Mouse (Mus musculus): ENCODE measurements around the gene Cdca4.

Cdca4 gene

DNA sequence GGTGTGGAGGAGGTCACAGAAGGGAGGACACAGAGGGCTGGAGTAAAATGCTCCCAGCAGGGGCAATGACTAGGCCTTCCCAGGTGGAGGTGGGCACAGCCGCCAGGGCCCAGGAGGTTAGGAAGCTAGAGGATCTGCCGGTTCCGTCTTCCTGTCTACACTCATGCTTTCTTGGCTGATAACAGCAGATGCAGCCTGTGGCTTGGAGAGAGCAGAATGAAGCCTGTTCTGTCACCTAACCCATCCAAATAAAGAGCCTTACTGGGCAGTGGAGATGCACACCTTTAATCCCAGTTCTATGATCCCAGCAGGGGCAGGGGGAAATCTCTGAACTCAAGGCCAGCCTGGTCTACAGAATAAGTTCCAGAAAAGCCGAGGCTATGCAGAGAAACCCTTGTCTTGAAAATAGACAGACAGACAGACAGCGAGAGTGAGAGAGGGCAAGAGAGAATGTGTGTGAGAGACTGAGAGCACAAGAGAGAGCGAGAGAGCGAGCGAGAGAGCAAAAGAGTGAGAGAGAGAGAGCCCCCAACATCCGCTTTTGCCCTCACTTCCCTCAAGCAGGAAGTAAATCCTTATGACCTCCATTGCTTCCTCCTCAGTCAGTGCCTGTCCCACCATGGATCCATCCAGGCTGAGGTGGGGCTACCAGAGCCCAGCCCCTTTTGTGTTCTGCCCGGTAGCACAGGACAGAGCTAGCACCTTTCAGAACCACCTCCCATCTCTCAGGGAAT lies 29.8 kb downstream of the Cdca4 start:
- DNase-seq (ENCODE audit: low spot score in 2 of 2): no peak

DNA sequence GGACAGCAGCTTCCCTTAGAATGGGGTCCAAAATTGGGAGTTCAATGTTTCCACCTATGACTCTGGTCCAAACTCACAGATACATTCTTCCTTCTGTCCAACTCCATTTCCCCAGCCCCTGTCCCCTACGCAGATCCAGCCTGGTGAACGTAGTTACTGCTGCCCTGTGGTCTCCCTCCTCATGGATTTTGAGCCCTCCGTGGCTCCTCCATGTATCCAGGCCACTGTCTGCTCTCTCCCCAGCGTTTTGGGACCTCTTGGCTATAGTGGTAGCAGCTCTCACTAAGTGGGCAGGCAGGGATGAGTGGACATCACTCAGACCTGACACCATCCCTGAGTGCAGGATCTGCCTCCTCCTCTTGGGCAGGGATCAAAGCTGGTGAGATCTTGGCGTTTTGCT lies 30.5 kb downstream of the Cdca4 start:
- DNase-seq (ENCODE audit: low spot score in 2 of 2): no peak

DNA sequence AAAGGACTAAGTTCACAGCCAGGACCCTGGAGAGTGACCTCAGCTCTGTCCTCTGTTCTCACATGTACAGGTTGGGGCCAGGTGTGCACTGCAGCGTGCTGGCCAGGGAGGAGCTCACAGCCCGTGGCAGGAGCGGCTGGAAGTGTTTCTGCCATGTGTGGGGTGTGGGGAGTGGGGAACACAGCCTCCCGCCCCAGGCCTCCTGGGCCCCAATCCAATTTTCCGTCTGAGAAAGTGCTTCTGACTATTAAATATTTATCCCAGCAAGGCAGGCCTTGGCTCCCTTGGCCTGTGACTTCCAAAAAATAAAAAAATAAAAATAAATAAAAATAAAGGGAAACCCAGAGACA lies 30.9 kb downstream of the Cdca4 start:
- DNase-seq (ENCODE audit: low spot score in 2 of 2): no peak

DNA sequence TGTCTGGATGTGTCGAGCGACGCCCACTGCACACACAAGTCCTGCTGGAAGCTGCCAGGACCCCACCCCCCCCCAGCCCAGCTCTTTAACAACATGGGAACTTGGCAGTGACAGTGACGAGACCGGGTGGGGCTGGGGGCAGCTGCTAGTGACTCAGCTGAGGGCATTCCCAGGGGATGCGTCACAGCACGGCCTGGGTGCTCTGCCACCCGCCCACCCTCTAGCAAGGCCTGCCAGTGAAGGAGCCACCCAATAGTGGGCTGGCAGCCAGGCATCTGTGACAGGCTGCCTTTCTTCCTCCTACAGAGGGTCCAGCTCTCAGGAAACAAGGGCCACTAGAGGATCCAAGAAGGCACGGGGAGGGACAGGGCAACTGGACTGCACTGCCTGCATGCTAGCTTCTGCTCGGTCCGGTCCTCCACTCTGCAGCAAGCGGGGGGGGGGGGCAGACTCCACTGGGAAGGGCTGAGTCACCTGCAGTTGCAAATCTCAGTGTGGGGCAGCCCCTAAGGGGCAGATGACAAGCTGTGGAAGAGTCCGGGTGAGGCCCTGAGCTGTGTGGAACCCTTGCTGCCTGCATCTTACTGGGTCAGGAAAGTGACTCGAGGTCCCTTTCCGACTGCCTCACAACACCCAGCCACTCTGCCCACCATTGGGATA lies 31.4 kb downstream of the Cdca4 start:
- no peak for DNase-seq (ENCODE audit: low spot score in 2 of 2)

DNA sequence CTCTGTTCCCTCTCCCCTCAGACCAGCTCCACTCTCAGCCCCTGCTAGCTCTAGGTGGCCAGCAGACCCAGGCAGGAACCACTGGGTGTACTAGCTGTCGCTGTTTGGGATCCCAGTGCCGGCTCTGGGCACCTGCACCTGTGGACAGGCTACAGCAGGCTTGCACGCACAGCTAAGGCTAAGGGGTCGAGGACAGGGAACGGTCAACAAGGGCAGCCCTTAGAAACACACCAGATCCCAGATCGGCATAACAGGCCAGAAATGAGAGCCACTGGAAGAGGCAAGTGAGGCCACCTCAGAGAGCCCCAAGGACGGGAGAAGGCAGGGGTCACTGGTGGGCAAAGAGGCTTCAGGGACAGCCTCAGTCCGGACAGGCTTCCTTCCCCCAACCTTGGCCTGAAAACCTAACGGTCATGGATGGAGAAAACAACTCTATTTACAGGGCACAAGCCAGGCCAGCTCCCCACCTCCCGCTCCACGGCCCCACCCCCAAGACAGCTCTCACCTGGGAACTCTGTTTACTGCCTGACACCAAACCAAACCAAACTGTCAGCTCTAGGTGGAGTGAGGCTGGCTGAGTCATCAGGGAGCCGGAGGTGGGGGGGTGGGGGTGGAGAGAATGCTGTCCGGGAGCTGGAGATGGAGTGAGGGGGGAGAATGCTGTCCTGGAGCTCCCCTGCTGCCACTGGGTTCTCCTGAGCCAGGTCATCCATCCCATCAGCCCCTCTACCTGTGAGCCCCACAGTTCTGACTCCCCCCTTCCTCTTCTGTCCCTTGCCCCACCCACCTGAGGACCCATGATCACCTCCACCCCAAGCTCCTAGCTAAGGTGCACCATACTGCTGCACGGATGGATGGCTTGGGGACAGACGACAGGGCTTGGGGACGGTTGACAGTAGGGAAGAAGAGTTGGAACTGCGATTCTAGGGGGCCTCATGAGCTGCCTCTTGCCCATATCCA lies 32.4 kb downstream of the Cdca4 start:
- no peak for DNase-seq (ENCODE audit: low spot score in 2 of 2)

DNA sequence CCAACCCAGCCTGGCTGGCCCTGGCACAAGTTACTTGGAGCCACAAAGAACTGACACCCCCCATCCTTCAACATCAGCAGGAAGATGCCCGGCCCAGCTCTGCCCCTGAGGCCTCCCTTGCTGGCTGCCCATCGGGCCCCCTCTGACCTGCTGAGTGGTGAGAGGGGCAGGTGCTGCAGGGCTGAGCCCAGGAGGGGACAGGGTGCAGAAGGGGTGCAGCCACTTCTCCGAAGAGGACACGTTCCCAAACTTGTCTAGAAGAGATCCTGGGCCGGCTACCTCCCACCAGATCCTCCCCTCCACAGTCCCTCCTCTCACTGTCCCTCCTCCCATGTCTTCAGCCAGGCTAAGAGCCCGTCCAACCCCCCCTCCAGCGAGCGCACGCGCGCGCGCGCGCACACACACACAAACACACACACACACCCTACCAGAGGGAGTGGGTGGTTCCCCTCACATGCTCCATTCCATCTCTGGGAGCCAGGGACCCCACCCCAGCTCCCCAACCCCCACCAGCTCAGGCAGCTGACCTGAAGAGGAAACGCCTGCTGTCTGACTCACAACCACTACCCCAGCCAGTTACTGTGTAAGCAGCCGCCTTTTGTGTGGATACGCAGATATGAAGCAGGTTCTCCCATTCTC lies 33.6 kb downstream of the Cdca4 start:
- DNase-seq (ENCODE audit: low spot score in 2 of 2): no peak

DNA sequence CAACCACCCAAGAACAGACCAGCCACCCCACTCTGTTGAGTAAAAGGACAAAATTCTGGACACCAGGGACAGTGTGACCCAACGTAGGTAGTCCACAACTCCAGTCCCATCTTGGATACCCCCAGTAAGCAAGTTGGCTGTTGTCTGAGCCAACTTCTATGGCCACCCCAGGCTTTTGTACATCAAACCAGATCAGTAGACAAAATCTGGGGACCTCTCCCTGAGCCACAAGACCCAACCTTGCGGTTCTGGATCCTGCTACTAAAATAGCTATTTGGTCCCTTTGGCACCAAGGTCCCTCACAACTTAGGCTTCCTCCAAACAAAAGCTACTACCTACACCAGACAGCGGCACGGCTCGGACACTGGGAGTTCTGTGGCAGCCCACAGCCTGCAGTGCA lies 34.2 kb downstream of the Cdca4 start:
- DNase-seq (ENCODE audit: low spot score in 2 of 2): no peak

DNA sequence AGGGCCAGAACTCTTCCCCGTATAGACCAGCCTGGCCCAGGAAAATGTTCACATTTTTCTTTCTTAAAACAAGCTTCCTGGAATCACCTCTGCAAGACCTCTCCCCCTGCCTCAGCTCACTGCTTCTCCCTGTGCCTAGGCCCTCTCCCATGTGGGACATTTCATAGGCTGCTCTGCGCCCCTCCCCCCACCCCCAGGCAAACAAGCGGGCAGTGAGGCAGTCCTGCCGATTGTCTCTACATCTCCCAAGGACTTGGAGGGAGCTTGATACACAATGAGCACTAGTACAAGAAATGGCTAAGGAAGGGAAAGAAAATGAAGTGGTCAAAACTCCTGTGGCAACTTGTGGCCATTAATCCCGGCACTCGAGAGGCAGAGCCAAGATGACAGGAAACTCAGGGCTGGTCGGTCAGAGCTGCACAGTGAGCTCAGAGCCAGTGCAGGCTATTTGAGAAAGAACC lies 34.8 kb downstream of the Cdca4 start:
- DNase-seq (ENCODE audit: low spot score in 2 of 2): no peak

DNA sequence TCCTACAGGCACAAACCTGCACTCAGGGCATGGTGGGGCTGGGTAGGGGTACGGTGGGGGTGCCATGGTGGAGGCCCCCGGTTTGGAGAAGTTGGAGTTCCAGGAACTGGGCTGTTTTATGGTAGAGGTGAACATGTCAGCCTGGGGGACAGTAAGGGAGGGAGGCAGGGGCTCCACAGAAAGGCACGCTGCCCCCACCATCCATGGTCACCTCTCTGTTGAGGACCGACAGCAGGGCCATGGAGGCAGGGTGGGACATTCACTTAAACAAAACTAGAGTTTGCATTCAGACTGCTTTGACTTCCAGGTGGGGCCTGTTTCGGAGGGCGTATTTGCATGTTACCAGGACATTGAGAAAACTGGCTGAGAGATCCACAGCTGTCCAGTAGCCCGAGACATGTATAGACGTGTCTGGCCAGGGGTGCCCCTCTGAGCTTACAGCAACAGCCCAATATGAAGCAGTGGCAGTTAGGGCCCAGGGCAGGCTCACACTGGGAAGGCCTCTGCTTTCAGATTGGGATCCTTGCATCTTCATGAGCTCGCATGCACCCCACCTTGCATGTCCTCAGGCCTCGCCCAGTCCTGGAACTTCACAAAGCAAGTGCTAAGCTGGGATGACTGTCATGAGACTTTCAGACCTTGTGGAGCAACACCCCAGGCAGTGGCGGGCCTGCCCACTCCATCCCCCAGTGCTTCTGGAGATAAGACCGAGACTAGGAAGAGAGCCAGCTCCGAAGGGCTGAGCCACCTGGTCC lies 35.4 kb downstream of the Cdca4 start:
- no peak for DNase-seq (ENCODE audit: low spot score in 2 of 2)

DNA sequence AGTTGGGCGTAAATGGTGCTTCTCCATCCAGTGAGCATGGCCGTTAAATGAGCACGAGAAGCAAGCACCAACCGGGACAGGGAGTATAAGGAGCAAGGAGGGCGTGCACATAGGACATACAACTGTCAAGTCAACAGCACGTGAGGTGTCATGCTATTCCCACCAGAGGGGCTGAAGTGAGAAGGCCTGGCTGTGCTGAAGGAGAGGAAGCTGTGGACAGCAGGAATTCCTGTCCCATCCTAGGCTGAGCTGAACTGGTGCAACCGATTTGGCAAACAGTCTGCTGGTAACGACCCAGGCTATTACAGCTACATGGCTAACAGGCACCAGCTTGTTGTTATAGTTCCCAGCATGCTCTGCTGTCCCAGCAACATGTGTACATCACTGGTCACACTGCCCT lies 38.2 kb downstream of the Cdca4 start:
- no peak for DNase-seq (ENCODE audit: low spot score in 2 of 2)

DNA sequence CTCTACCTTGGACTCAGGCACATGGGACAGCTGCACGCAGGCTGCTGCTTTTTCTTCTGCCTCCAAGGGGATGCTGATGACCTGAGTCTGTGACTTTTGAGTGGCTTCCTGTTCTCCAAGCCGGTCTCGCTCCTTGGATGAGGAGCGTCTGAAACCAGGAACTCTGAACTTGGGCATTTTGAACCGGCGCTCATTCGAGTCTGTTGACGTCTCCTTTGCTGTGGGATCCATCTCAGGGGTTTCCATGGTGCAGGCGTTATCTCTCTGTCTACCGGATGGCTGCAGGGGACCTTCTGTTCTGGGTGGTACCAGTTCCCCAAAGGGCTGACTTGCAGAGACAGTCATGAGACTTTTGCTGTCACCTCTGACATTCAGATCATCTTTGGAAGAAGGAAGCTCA lies 54.7 kb downstream of the Cdca4 start:
- no peak for DNase-seq (ENCODE audit: low spot score in 2 of 2)

DNA sequence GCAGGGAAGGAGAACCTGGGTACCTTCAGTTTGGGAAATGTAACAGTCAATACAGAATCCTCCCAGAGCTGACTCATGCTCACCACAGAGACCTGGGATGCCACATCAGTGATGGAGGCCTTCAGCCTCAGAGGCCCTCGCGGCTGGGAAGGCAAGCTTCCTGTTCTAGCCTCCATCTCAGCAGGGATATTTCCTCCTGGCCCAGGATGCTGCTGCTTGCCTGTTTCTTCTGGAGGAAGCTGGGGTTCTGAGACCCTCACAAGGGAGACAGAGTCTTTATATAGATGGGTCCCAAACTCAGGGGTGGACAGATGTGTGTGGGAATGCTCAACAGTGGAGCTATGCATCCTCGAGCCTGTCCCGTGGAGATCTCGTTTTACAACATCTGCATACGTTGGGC lies 55.2 kb downstream of the Cdca4 start:
- DNase-seq (ENCODE audit: low spot score in 2 of 2): no peak

DNA sequence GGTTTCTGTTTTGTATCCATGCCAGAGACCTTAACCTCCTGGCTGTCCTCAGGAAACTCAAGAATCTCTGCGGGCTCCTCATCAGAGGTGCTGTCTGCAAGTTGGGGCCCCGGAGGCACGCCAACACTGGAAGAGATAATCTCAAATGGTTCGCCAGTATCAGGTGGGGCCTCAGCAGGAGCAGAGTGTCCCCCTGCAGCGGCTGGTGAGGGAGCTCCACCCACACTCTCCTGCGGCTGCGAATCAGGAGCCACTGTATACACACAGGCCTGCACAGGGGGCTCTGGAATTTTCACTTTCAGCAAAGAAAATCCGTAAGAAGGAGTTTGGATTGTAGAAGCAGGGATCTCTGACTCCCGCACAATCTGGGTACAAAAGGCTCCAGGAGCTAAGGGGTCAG lies 55.9 kb downstream of the Cdca4 start:
- DNase-seq (ENCODE audit: low spot score in 2 of 2): no peak

DNA sequence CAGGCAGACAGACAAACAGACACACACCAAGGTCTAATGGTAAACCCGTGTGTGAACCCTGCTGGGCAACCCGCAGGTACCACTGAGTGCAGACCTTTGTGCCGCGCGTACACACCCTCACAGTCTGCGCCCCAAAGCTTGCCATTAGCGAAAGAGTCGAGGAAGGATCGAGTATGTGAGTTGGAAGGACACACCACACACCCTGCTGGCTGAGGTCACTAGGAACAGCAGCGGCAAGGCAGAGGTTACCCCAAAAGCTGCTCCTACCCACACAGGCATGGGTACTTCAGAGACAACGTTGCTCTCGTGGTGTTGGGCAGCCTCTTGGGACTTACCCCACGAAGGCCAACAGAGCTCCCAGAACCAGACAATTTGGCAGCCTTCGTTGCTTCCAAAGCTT lies 56.9 kb downstream of the Cdca4 start:
- DNase-seq (ENCODE audit: low spot score in 2 of 2): no peak

DNA sequence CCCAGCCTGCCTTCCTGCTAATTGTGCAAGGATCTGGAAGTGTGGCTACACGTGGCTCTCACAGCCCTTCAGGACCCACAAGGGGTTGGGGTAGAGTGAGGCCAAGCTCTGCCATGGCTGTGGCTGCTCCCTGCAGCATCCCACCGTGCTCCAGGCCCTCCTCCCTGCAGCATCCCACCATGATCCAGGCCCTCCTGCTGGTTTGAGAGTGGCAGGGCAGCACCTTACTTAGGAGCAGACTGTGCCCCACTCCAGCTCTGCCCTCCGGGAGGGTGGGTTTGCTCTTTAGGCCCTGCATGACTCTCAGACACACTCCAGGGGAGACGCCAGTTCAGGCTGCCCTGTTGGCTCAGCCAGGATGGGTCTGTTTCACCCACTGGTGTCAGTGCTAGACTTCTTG lies 58.8 kb downstream of the Cdca4 start:
- DNase-seq (ENCODE audit: low spot score in 2 of 2): no peak
